ENCODE assay signal across 8 mouse cellular contexts in the genomic region with DNA sequence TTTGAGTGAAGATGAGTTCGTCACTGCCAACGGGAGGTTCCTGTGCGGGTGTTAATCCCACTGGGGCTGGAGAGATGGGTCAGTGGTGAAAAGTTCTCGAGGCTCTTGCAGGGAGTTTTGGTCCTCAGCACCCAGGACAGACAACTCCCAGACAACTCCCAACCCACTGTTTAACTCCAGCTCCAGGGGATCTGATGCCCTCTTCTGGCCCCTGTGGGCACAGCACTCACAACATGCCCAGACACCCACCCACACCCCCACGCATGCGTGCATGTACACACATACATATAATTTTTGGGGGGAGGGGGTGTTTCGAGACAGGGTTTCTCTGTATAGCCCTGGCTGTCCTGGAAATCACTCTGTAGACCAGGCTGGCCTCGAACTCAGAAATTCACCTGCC. TPM values are rescaled to one million over a fixed set of nuclear protein-coding genes. Genes with fewer than 3 reads are reported as not detected.
DNase-seq lines count a peak whose midpoint lies in the region; ATAC-seq and TF ChIP-seq lines count a peak whose summit lies in the region.

No protein-coding gene starts in this region.

- TF ChIP-seq POLR2A in spleen, adult 2 months (IDR thresholded peaks at IDR 0.05; ENCODE audit: low read depth, low read length): no peak

- DNase-seq in ovary, postnatal 36 days (ENCODE audit: low spot score): peak; percentile 64
- DNase-seq in ovary, postnatal 10 days (ENCODE audit: low spot score): no peak
- DNase-seq in cerebellum, adult 11-12 months: peak; percentile 66
- DNase-seq in gastrocnemius, adult 8-10 months (ENCODE audit: low spot score in 2 of 2): peak; percentile 53 to 66
- peak; percentile 76 for DNase-seq in kidney, postnatal 14 days
- DNase-seq in spleen, adult 2 months (ENCODE audit: low read depth in 1 of 2, low spot score in 2 of 2): peak in 1 of 2 experiments; percentile 50

- no peak for ATAC-seq in lung, embryonic 16.5 days (ENCODE audit: low read depth)
- ATAC-seq in forebrain, embryonic 12.5 days (ENCODE audit: low FRiP score): no peak

- no peak overlapping the region for H3K4me3 ChIP-seq in lung, embryonic 16.5 days (ENCODE audit: low read length)
- H3K4me3 ChIP-seq in spleen, adult 2 months (ENCODE audit: extremely low read depth, insufficient read depth, insufficient read length): no peak overlapping the region
- H3K4me3 ChIP-seq in forebrain, embryonic 12.5 days (replicated peaks): no peak overlapping the region

- no peak overlapping the region for H3K27ac ChIP-seq in lung, embryonic 16.5 days (ENCODE audit: low read length)
- no peak overlapping the region for H3K27ac ChIP-seq in spleen, adult 2 months (ENCODE audit: insufficient read depth, low read length)
- no peak overlapping the region for H3K27ac ChIP-seq in forebrain, embryonic 12.5 days

- peak; percentile 41; the same call in 1 of the 2 replicates for TF ChIP-seq CTCF in spleen, adult 2 months (IDR thresholded peaks at IDR 0.05; ENCODE audit: extremely low read depth, insufficient read depth, insufficient read length, insufficient replicate concordance)

- H3K4me2 ChIP-seq in lung, embryonic 16.5 days (ENCODE audit: low read depth, low read length): peak overlapping the region; percentile 30
- no peak overlapping the region for H3K4me2 ChIP-seq in forebrain, embryonic 12.5 days

- 37% methylated on average over 8 of the region's 8 CpGs for WGBS in lung, embryonic 16.5 days
- 78% methylated on average over 8 of the region's 8 CpGs for WGBS in spleen, adult 2 months
- 37% methylated on average over 8 of the region's 8 CpGs for WGBS in forebrain, embryonic 12.5 days

- H3K36me3 ChIP-seq in lung, embryonic 16.5 days (ENCODE audit: control insufficient read depth, insufficient read depth, low read length): no peaks in the 10 kb centered on the region
- no peaks in the 10 kb centered on the region for H3K36me3 ChIP-seq in spleen, adult 2 months (ENCODE audit: control insufficient read depth, insufficient read depth, low read length)
- no peaks in the 10 kb centered on the region for H3K36me3 ChIP-seq in forebrain, embryonic 12.5 days (replicated peaks)

- H3K4me1 ChIP-seq in lung, embryonic 16.5 days (replicated peaks; ENCODE audit: control insufficient read depth, insufficient read depth, low read length): peaks cover 24% of the 10 kb centered on the region
- peaks cover 24% of the 10 kb centered on the region; the same call in 1 of the 2 replicates for H3K4me1 ChIP-seq in spleen, adult 2 months (ENCODE audit: control insufficient read depth, insufficient read depth, insufficient read length)
- peaks cover 11% of the 10 kb centered on the region for H3K4me1 ChIP-seq in forebrain, embryonic 12.5 days

- no peaks in the 10 kb centered on the region for H3K27me3 ChIP-seq in lung, embryonic 16.5 days (ENCODE audit: control insufficient read depth, insufficient read depth, low read depth, low read length)
- H3K27me3 ChIP-seq in spleen, adult 2 months (ENCODE audit: control insufficient read depth, insufficient read depth, low read length): no peaks in the 10 kb centered on the region
- no peaks in the 10 kb centered on the region for H3K27me3 ChIP-seq in forebrain, embryonic 12.5 days

- no peak overlapping the region for H3K9ac ChIP-seq in lung, embryonic 16.5 days (ENCODE audit: low read length)
- H3K9ac ChIP-seq in forebrain, embryonic 12.5 days: no peak overlapping the region

- no peaks in the 10 kb centered on the region for H3K9me3 ChIP-seq in lung, embryonic 16.5 days (ENCODE audit: control insufficient read depth, low read length)
- no peaks in the 10 kb centered on the region for H3K9me3 ChIP-seq in forebrain, embryonic 12.5 days

RNA-seq across cellular contexts. Expression of a gene that starts 5.6 kb away (rescaled TPM):
- 100 to 1,000 TPM; 140 to 220 (median 197) TPM for total RNA-seq in gastrocnemius, adult 8-10 months (2022)
- 58.9 and 62.1 TPM in 2 replicates for polyA plus RNA-seq in lung, embryonic 16.5 days (2015; fragmentation: Nextera tagmentation; extraction: Ambion mirVana)
- polyA plus RNA-seq in spleen, adult 2 months (2012; rRNA removed): 39.1 and 44.0 TPM in 2 replicates
- 50.3 and 50.8 TPM in 2 replicates for polyA plus RNA-seq in forebrain, embryonic 12.5 days (2016; fragmentation: Nextera tagmentation; extraction: Ambion mirVana)

RNA-seq across cellular contexts. Expression of a gene that starts 28.8 kb away (rescaled TPM):
- total RNA-seq in gastrocnemius, adult 8-10 months (2022): 10 to 100 TPM in 2 of 4 experiments, 1 to 10 TPM in 2; 8.6 to 11.7 (median 9.8) TPM
- 34.3 and 35.2 TPM in 2 replicates for polyA plus RNA-seq in lung, embryonic 16.5 days (2015; fragmentation: Nextera tagmentation; extraction: Ambion mirVana)
- 38.7 and 44.4 TPM in 2 replicates for polyA plus RNA-seq in spleen, adult 2 months (2012; rRNA removed)
- 68.6 and 69.8 TPM in 2 replicates for polyA plus RNA-seq in forebrain, embryonic 12.5 days (2016; fragmentation: Nextera tagmentation; extraction: Ambion mirVana)

RNA-seq across cellular contexts. Expression of a gene that starts 30.6 kb away (rescaled TPM):
- total RNA-seq in gastrocnemius, adult 8-10 months (2022): 1 to 10 TPM in 1 of 4 experiments, under 1 TPM in 3; 0.22 to 1.1 (median 0.38) TPM
- polyA plus RNA-seq in lung, embryonic 16.5 days (2015; fragmentation: Nextera tagmentation; extraction: Ambion mirVana): 1.3 and 1.6 TPM in 2 replicates
- 0.72 and 1.5 TPM in 2 replicates for polyA plus RNA-seq in spleen, adult 2 months (2012; rRNA removed)
- 6.0 and 6.1 TPM in 2 replicates for polyA plus RNA-seq in forebrain, embryonic 12.5 days (2016; fragmentation: Nextera tagmentation; extraction: Ambion mirVana)

RNA-seq across cellular contexts. Expression of a gene that starts 44.4 kb away (rescaled TPM):
- total RNA-seq in gastrocnemius, adult 8-10 months (2022): 10 to 100 TPM; 66.4 to 76.7 (median 72.5) TPM
- polyA plus RNA-seq in lung, embryonic 16.5 days (2015; fragmentation: Nextera tagmentation; extraction: Ambion mirVana): 64.5 and 69.2 TPM in 2 replicates
- 30.6 and 33.4 TPM in 2 replicates for polyA plus RNA-seq in spleen, adult 2 months (2012; rRNA removed)
- 32.7 and 33.0 TPM in 2 replicates for polyA plus RNA-seq in forebrain, embryonic 12.5 days (2016; fragmentation: Nextera tagmentation; extraction: Ambion mirVana)
